Mouse (Mus musculus) heart, postnatal 0 days (tissue): Measurements from ENCODE around the gene Dram1.

ENCODE experiments used
- CTCF ChIP-seq: IDR thresholded peaks from 2 replicates; pipeline ENCODE4 v1.5.1; 2016; ENCODE audit warnings: antibody characterized with exemption, control low read depth, low read depth
- EP300 ChIP-seq: IDR thresholded peaks from 2 replicates; pipeline ENCODE4 v1.6.1; 2016; ENCODE audit warnings: antibody characterized with exemption, low read depth

DNA sequence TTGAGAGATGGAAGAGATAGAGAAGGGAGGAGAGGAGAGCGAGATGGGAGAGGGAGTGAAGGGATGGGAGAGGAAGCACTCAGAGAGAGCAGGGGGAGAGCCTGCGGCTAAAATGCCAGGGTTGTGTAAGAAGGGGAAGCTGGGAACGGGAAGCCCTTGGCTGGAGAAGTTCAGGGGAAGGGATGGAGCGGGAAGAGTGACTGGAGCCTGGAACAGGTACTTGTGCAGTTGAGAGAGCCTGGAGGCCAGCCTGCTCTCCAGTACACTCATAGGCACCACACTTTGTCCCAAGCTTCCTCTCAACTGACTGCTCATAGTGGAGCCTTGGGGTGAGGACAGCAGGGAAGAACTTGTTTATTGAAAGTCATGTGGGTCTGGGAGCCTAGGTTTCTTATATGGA is 4.6 kb upstream of the Dram1 start:
- TF ChIP-seq CTCF = no peak
- no peak for TF ChIP-seq EP300
